Mouse (Mus musculus): Measurements from ENCODE around the gene 1110051M20Rik.

DNA sequence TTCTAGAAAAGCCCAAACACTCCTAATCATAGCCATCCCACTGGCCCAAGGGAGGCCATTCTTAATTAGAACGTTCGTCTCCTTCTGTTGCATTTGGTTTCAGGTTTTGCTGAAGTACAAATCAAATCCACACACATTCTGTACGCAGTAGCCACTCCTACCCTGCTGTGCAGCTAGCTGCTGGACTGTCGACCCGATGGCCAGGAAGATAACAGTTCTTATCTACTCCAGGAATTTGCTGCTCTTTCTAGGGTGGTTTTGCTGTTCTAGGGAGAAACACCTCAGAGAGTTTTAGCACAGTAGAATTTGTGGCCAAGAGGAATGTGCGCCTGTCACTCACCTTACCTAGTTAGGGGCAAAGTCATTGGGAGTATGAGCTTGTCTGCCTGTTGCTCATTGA is 156.9 kb downstream of the 1110051M20Rik start:
- TF ChIP-seq CTCF (IDR thresholded peaks at IDR 0.05; ENCODE audit: low read depth, low read length) = no peak
- TF ChIP-seq POLR2A (IDR thresholded peaks at IDR 0.05; ENCODE audit: insufficient read depth, low read length) = no peak
- TF ChIP-seq EP300 (IDR thresholded peaks at IDR 0.05; ENCODE audit: insufficient read depth, low read depth, low read length) = no peak
